Mouse (Mus musculus) right cerebral cortex, postnatal 25 days (tissue): Measurements from ENCODE around the gene Zfp523.

Experiments
- DNase-seq: peaks from one replicate; pipeline ENCODE4 v3.0.0; 2022

Gene Zfp523

GRCm38 (mm10) chr17:28247613-28248012, 70.7 kb downstream of the Zfp523 start:
- peak; percentile 36 for DNase-seq

- no peak for DNase-seq
Observed at GRCm38 (mm10) chr17:28249062-28249461, 72.1 kb downstream of the Zfp523 start.

GRCm38 (mm10) chr17:28251579-28252280, 74.8 kb downstream of the Zfp523 start:
- no peak for DNase-seq

- DNase-seq = no peak
Observed at GRCm38 (mm10) chr17:28252281-28252648, 75.3 kb downstream of the Zfp523 start.

DNA sequence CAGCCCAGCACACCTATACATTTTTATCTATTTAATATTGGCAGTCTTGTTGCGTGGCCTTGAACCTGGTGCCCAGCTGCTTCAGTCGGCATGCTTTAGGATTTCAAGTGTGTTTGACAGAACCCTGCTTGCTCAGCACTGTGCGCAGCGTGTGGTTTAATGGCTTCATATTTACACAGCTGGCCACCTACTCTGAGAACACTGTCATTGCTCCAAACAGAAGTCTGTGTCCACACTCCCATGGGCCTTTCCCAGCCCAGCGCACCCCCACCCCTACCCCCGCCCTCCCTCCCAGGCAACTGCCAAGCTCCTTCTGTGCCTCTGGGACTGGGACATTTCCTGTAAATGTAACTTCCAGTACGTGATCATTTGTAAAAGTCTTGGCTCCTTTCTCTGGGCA, 76.3 kb downstream of the Zfp523 start:
- DNase-seq = no peak

- DNase-seq = no peak
Observed at GRCm38 (mm10) chr17:28254804-28255203, 77.9 kb downstream of the Zfp523 start.
